Mouse (Mus musculus) ovary, adult 2 months (tissue): ENCODE results near the gene Ephb1. TPM values are rescaled to one million over a fixed set of nuclear protein-coding genes. Genes with fewer than 3 reads are reported as not detected.

Experiments used
- polyA plus RNA-seq: library from polyadenylated mRNA; depleted of rRNA; stranded (reverse); fragments of >200 nt; gene quantifications from 2 replicates; pipeline ENCODE4 v1.2.3, GENCODE M21; 2012; rRNA removed

Ephb1 gene
- 2.5 and 2.8 TPM in 2 replicates for polyA plus RNA-seq

DNA sequence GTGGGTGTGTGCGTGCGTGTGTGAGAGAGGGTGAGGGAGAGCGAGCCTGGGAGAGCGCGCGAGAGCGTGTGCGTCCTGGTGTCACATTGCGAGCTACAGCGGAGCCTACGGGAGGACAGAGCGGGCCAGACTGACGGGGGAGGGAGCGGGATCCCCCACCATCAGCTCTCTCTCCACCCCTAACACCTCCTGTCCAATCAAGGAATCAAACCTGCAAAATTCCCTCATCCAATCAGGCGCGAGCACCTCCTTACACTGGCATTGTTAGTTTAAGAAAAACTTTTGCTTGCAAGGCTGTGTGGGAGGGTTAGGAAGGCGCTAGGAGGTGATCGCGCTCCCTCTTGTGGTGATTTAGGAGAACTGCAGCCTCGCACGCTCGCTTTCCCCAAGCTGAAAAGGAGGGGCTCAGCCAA, at the start of gene Ephb1:
Gene Ephb1, minus strand, starts transcription at position 133 of the 413 bp plus-strand sequence.

Other genes starting within 250 kb of the Ephb1 start
- 1.1 and 1.2 TPM in 2 replicates for gene Ky, start 151.1 kb upstream of the Ephb1 start, polyA plus RNA-seq